Mouse (Mus musculus) liver, embryonic 15.5 days (tissue): ENCODE measurements at regions not wholly inside any gene's neighbourhood (a gene's known extent, or its start where the extent isn't known, plus 50 kb on each side); places are given as distances from the start of the nearest gene placed in this dataset.

Experiments
- ATAC-seq: fragments of 200-750 bp; cut with Nextera tagmentation; 2 replicates; pipeline ENCODE4 v1.8.0; 2017; ENCODE audit warnings: moderate number of reproducible peaks, mild to moderate bottlenecking, moderate library complexity; ENCODE audit not compliant: insufficient read depth
- H3K27ac ChIP-seq: fragments of 300-500 bp; sonication (generic); replicated peaks from 2 replicates; pipeline ENCODE4 v1.5.1; 2015; ENCODE audit warnings: mild to moderate bottlenecking, inconsistent platforms
- H3K27me3 ChIP-seq: fragments of 300-500 bp; sonication (generic); 2 replicates; pipeline ENCODE4 v1.6.1; 2015; ENCODE audit warnings: mild to moderate bottlenecking, inconsistent platforms
- H3K36me3 ChIP-seq: fragments of 300-500 bp; sonication (generic); replicated peaks from 2 replicates; pipeline ENCODE4 v1.6.1; 2015; ENCODE audit warnings: moderate library complexity, mild to moderate bottlenecking, inconsistent platforms
- H3K4me1 ChIP-seq: fragments of 300-500 bp; sonication (generic); replicated peaks from 2 replicates; pipeline ENCODE4 v1.6.1; 2015; ENCODE audit warnings: inconsistent platforms
- H3K4me2 ChIP-seq: fragments of 300-500 bp; sonication (generic); 2 replicates; pipeline ENCODE4 v1.6.1; 2015; ENCODE audit warnings: moderate library complexity, mild to moderate bottlenecking, inconsistent platforms
- H3K4me3 ChIP-seq: fragments of 300-500 bp; sonication (generic); replicated peaks from 2 replicates; pipeline ENCODE4 v1.5.1; 2015; ENCODE audit warnings: mild to moderate bottlenecking, inconsistent platforms
- H3K9ac ChIP-seq: fragments of 300-500 bp; sonication (generic); 2 replicates; pipeline ENCODE4 v1.6.1; 2015; ENCODE audit warnings: moderate library complexity, mild to moderate bottlenecking, inconsistent platforms
- H3K9me3 ChIP-seq: fragments of 300-500 bp; sonication (generic); replicated peaks from 2 replicates; pipeline ENCODE4 v1.6.1; 2016; ENCODE audit warnings: inconsistent platforms
- WGBS: fragments of 180-500 bp; shearing (Covaris S2); methylation state at CpG from one replicate; pipeline ENCODE4 v1.1.7; 2015; ENCODE audit warnings: mixed read lengths; ENCODE audit not compliant: insufficient replicate concordance; 5-methylcytosine and 5-hydroxymethylcytosine counted together

GRCm38 (mm10) chr7:69572626-69573394 lies 793.7 kb downstream of the Nr2f2 start:
- 57% methylated on average over 7 of the region's 7 CpGs for WGBS
- H3K9ac ChIP-seq, result no peak overlapping the region

GRCm38 (mm10) chr7:69566949-69567348 lies 799.6 kb downstream of the Nr2f2 start:
- Histone ChIP-seq H3K9ac (no peak overlapping the region), H3K4me3 (no peak overlapping the region), H3K9me3 (no peaks in the 10 kb centered on the region), H3K4me2 (no peak overlapping the region), H3K4me1 (no peaks in the 10 kb centered on the region), H3K36me3 (no peaks in the 10 kb centered on the region), H3K27me3 (no peaks in the 10 kb centered on the region), H3K27ac (no peak overlapping the region)
- ATAC-seq, result no peak
- 70% methylated on average over 4 of the region's 4 CpGs for WGBS

More at GRCm38 (mm10) chr7:69572626-69573394, 793.7 kb downstream of the Nr2f2 start:
- Histone ChIP-seq H3K4me1 (no peaks in the 10 kb centered on the region), H3K4me2 (no peak overlapping the region), H3K27ac (no peak overlapping the region), H3K36me3 (no peaks in the 10 kb centered on the region), H3K4me3 (no peak overlapping the region), H3K27me3 (no peaks in the 10 kb centered on the region), H3K9me3 (no peaks in the 10 kb centered on the region)
- no peak for ATAC-seq

GRCm38 (mm10) chr7:69564432-69564831 lies 802.1 kb downstream of the Nr2f2 start:
- no peaks in the 10 kb centered on the region for H3K27me3 ChIP-seq
- 58% methylated on average over 2 of the region's 2 CpGs for WGBS
- H3K36me3 ChIP-seq, result no peaks in the 10 kb centered on the region
- H3K9me3 ChIP-seq, result no peaks in the 10 kb centered on the region
- H3K9ac ChIP-seq, result no peak overlapping the region
- H3K4me3 ChIP-seq, result no peak overlapping the region
- no peak for ATAC-seq
- no peak overlapping the region for H3K27ac ChIP-seq
- H3K4me2 ChIP-seq, result no peak overlapping the region
- H3K4me1 ChIP-seq, result no peaks in the 10 kb centered on the region

- no peak for ATAC-seq
- Histone ChIP-seq H3K27me3 (no peaks in the 10 kb centered on the region), H3K9me3 (no peaks in the 10 kb centered on the region), H3K4me1 (no peaks in the 10 kb centered on the region), H3K36me3 (no peaks in the 10 kb centered on the region), H3K4me3 (no peak overlapping the region), H3K4me2 (no peak overlapping the region), H3K27ac (no peak overlapping the region), H3K9ac (no peak overlapping the region)
- 66% methylated on average over 8 of the region's 8 CpGs for WGBS
Observed at GRCm38 (mm10) chr7:69554776-69555175, 805.7 kb upstream of the Arrdc4 start.

GRCm38 (mm10) chr7:69553981-69554380 lies 804.9 kb upstream of the Arrdc4 start:
- no peak for ATAC-seq

GRCm38 (mm10) chr7:69536072-69536471 lies 787.0 kb upstream of the Arrdc4 start:
- 66% methylated on average over 1 of the region's 1 CpGs for WGBS
- Histone ChIP-seq H3K9ac (no peak overlapping the region), H3K36me3 (no peaks in the 10 kb centered on the region), H3K4me2 (no peak overlapping the region), H3K9me3 (no peaks in the 10 kb centered on the region), H3K27me3 (no peaks in the 10 kb centered on the region), H3K4me1 (no peaks in the 10 kb centered on the region), H3K4me3 (no peak overlapping the region), H3K27ac (no peak overlapping the region)
- ATAC-seq, result no peak

More at GRCm38 (mm10) chr7:69553981-69554380, 804.9 kb upstream of the Arrdc4 start:
- H3K27ac ChIP-seq, result no peak overlapping the region
- H3K27me3 ChIP-seq, result no peaks in the 10 kb centered on the region
- no peak overlapping the region for H3K4me2 ChIP-seq
- no peaks in the 10 kb centered on the region for H3K9me3 ChIP-seq
- H3K4me3 ChIP-seq, result no peak overlapping the region
- H3K36me3 ChIP-seq, result no peaks in the 10 kb centered on the region
- no peak overlapping the region for H3K9ac ChIP-seq
- H3K4me1 ChIP-seq, result no peaks in the 10 kb centered on the region
- WGBS, result 74% methylated on average over 6 of the region's 6 CpGs

- Histone ChIP-seq H3K4me1 (no peaks in the 10 kb centered on the region), H3K27me3 (no peaks in the 10 kb centered on the region), H3K9me3 (no peaks in the 10 kb centered on the region), H3K4me2 (no peak overlapping the region), H3K9ac (no peak overlapping the region), H3K27ac (no peak overlapping the region), H3K4me3 (no peak overlapping the region), H3K36me3 (no peaks in the 10 kb centered on the region)
- 66% methylated on average over 2 of the region's 2 CpGs for WGBS
- ATAC-seq, result no peak
Observed at GRCm38 (mm10) chr7:69513966-69514365, 764.9 kb upstream of the Arrdc4 start.

GRCm38 (mm10) chr7:69510389-69510788 lies 761.3 kb upstream of the Arrdc4 start:
- H3K27ac ChIP-seq, result no peak overlapping the region
- no peaks in the 10 kb centered on the region for H3K36me3 ChIP-seq
- 65% methylated on average over 8 of the region's 8 CpGs for WGBS
- no peaks in the 10 kb centered on the region for H3K4me1 ChIP-seq
- ATAC-seq, result no peak
- H3K4me2 ChIP-seq, result no peak overlapping the region
- no peaks in the 10 kb centered on the region for H3K27me3 ChIP-seq
- no peak overlapping the region for H3K9ac ChIP-seq
- H3K9me3 ChIP-seq, result no peaks in the 10 kb centered on the region
- no peak overlapping the region for H3K4me3 ChIP-seq

- H3K27ac ChIP-seq, result no peak overlapping the region
- H3K27me3 ChIP-seq, result no peaks in the 10 kb centered on the region
- no peaks in the 10 kb centered on the region for H3K9me3 ChIP-seq
- no peaks in the 10 kb centered on the region for H3K36me3 ChIP-seq
- H3K4me3 ChIP-seq, result no peak overlapping the region
- H3K4me1 ChIP-seq, result no peaks in the 10 kb centered on the region
- no peak overlapping the region for H3K9ac ChIP-seq
- 63% methylated on average over 18 of the region's 18 CpGs for WGBS
- ATAC-seq, result no peak
- no peak overlapping the region for H3K4me2 ChIP-seq
Observed at GRCm38 (mm10) chr7:69493062-69493930, 744.3 kb upstream of the Arrdc4 start.

- no peak overlapping the region for H3K9ac ChIP-seq
- WGBS, result 36% methylated on average over 16 of the region's 16 CpGs
- no peak for ATAC-seq
- H3K36me3 ChIP-seq, result no peaks in the 10 kb centered on the region
- no peaks in the 10 kb centered on the region for H3K27me3 ChIP-seq
- H3K4me2 ChIP-seq, result no peak overlapping the region
- H3K9me3 ChIP-seq, result no peaks in the 10 kb centered on the region
- H3K27ac ChIP-seq, result no peak overlapping the region
- no peaks in the 10 kb centered on the region for H3K4me1 ChIP-seq
- H3K4me3 ChIP-seq, result no peak overlapping the region
Observed at GRCm38 (mm10) chr7:69490566-69491466, 741.8 kb upstream of the Arrdc4 start.

- Histone ChIP-seq H3K27me3 (no peaks in the 10 kb centered on the region), H3K4me1 (no peaks in the 10 kb centered on the region), H3K9ac (no peak overlapping the region), H3K4me2 (no peak overlapping the region), H3K4me3 (no peak overlapping the region), H3K36me3 (no peaks in the 10 kb centered on the region), H3K9me3 (no peaks in the 10 kb centered on the region), H3K27ac (no peak overlapping the region)
- no peak for ATAC-seq
- 53% methylated on average over 6 of the region's 6 CpGs for WGBS
Observed at GRCm38 (mm10) chr7:69488630-69489029, 739.6 kb upstream of the Arrdc4 start.
